Mouse (Mus musculus) gastrocnemius, postnatal 25 days (tissue): ENCODE results near the gene Ccdc14. TPM values are rescaled to one million over a fixed set of nuclear protein-coding genes. Genes with fewer than 3 reads are reported as not detected.

Experiments used
- total RNA-seq, 2 experiments: library from RNA; stranded (reverse); gene quantifications; 1 replicate in 1 of 2; 2 replicates in 1 of 2; pipeline ENCODE4 v1.2.3; 2021

The Ccdc14 gene
- total RNA-seq, 2 experiments from 2014 or later: 1.4 to 1.8 TPM

Other genes starting within 250 kb of the Ccdc14 start
- 10 to 100 TPM; 19.1 to 26.3 TPM for gene Kalrn, start 117.1 kb upstream of the Ccdc14 start, total RNA-seq
- gene Ropn1, start 40.7 kb upstream of the Ccdc14 start, total RNA-seq: not detected
- gene Mylk, start 54.6 kb downstream of the Ccdc14 start, total RNA-seq: 10 to 100 TPM; 18.8 to 28.6 TPM